Mouse (Mus musculus) MEL (cell line): ENCODE data around the gene Lrch3. TPM values are rescaled to one million over a fixed set of nuclear protein-coding genes. Genes with fewer than 3 reads are reported as not detected.

ENCODE experiments used
- DNase-seq: peaks from one replicate; pipeline ENCODE4 v3.0.0; 2011; ENCODE audit warnings: low read depth, low spot score
- H3K27ac ChIP-seq: 2 replicates; pipeline ENCODE4 v1.5.1; 2012; ENCODE audit warnings: low read depth, mild to moderate bottlenecking, control low read depth, low read length, moderate library complexity; ENCODE audit not compliant: control insufficient read depth
- H3K27me3 ChIP-seq, 2 experiments: fragments of 150-350 bp in 1 of 2; sonication (generic) in 1 of 2; 2 replicates each; pipeline ENCODE4 v1.6.1; 2012; ENCODE audit warnings: low read length in 2 of 2, mild to moderate bottlenecking in 2 of 2, improper control_type of control experiment in 1 of 2, moderate library complexity in 1 of 2; ENCODE audit not compliant: insufficient read depth in 2 of 2, control insufficient read depth in 1 of 2
- H3K36me3 ChIP-seq, 2 experiments: 2 replicates each; pipeline ENCODE4 v1.6.1; 2012 to 2014; ENCODE audit warnings: low read length in 2 of 2, improper control_type of control experiment in 1 of 2, inconsistent platforms in 1 of 2, mild to moderate bottlenecking in 1 of 2; ENCODE audit not compliant: insufficient read depth in 2 of 2, control insufficient read depth in 1 of 2
- H3K4me1 ChIP-seq, 2 experiments: fragments of 150-350 bp in 1 of 2; sonication (generic) in 1 of 2; 2 replicates each; pipeline ENCODE4 v1.6.1; 2012; ENCODE audit warnings: low read length in 2 of 2, improper control_type of control experiment in 1 of 2, mild to moderate bottlenecking in 1 of 2; ENCODE audit not compliant: insufficient read depth in 2 of 2, control insufficient read depth in 1 of 2
- H3K4me3 ChIP-seq, 2 experiments: fragments of 150-350 bp in 1 of 2; sonication (generic) in 1 of 2; 2 replicates each; pipeline ENCODE4 v1.5.1; 2012; ENCODE audit warnings: low read depth in 2 of 2, low read length in 2 of 2, mild to moderate bottlenecking in 2 of 2, moderate library complexity in 2 of 2, control low read depth in 1 of 2, improper control_type of control experiment in 1 of 2; ENCODE audit not compliant: control insufficient read depth in 1 of 2, insufficient read depth in 1 of 2
- H3K79me2 ChIP-seq: 2 replicates; pipeline ENCODE4 v1.6.1; 2012; ENCODE audit warnings: mild to moderate bottlenecking, low read length, moderate library complexity; ENCODE audit not compliant: control insufficient read depth, poor library complexity, insufficient read depth
- H3K9ac ChIP-seq: 2 replicates; pipeline ENCODE4 v1.6.1; 2012; ENCODE audit warnings: low read depth, mild to moderate bottlenecking, control low read depth, low read length, moderate library complexity; ENCODE audit not compliant: control insufficient read depth, poor library complexity, severe bottlenecking
- H3K9me3 ChIP-seq: fragments of 150-350 bp; sonication (generic); replicated peaks from 2 replicates; pipeline ENCODE4 v1.6.1; 2012; ENCODE audit warnings: mild to moderate bottlenecking, low read length, improper control_type of control experiment, moderate library complexity; ENCODE audit not compliant: insufficient read depth
- BHLHE40 ChIP-seq: IDR thresholded peaks from 2 replicates; pipeline ENCODE4 v1.6.1; 2012; ENCODE audit warnings: low read depth, mild to moderate bottlenecking, inconsistent platforms, low read length, improper control_type of control experiment, borderline replicate concordance
- CHD2 ChIP-seq: IDR thresholded peaks from 2 replicates; pipeline ENCODE4 v1.6.1; 2011; ENCODE audit warnings: low read length, improper control_type of control experiment
- CTCF ChIP-seq, 3 experiments: IDR thresholded peaks in 2 of 3; conservative IDR thresholded peaks in 1 of 3; 2 replicates each; pipeline ENCODE4 v1.5.1; 2011 to 2012; ENCODE audit warnings: low read length in 3 of 3, low read depth in 2 of 3, mild to moderate bottlenecking in 2 of 3, improper control_type of control experiment in 1 of 3, inconsistent platforms in 1 of 3, mixed read lengths in 1 of 3, moderate library complexity in 1 of 3; ENCODE audit not compliant: control insufficient read depth in 1 of 3, insufficient read depth in 1 of 3, poor library complexity in 1 of 3, severe bottlenecking in 1 of 3
- E2F4 ChIP-seq: IDR thresholded peaks from 2 replicates; pipeline ENCODE4 v1.6.1; 2011; ENCODE audit warnings: low read depth, low read length, improper control_type of control experiment, borderline replicate concordance
- ELF1 ChIP-seq: IDR thresholded peaks from 2 replicates; pipeline ENCODE4 v1.6.1; 2014; ENCODE audit warnings: low read depth, mild to moderate bottlenecking, inconsistent platforms, low read length, improper control_type of control experiment, moderate library complexity
- EP300 ChIP-seq, 2 experiments: IDR thresholded peaks; 2 replicates each; pipeline ENCODE4 v1.6.1; 2011; ENCODE audit warnings: improper control_type of control experiment in 2 of 2, low read length in 2 of 2, low read depth in 1 of 2, mild to moderate bottlenecking in 1 of 2
- ETS1 ChIP-seq: IDR thresholded peaks from 2 replicates; pipeline ENCODE4 v1.6.1; 2012; ENCODE audit warnings: low read depth, mild to moderate bottlenecking, inconsistent platforms, low read length, improper control_type of control experiment, moderate library complexity
- GABPA ChIP-seq: IDR thresholded peaks from 2 replicates; pipeline ENCODE4 v1.6.1; 2012; ENCODE audit warnings: low read depth, mild to moderate bottlenecking, inconsistent platforms, low read length, improper control_type of control experiment, moderate library complexity
- GATA1 ChIP-seq: IDR thresholded peaks from 2 replicates; pipeline ENCODE4 v1.6.1; 2011; ENCODE audit warnings: low read depth, low read length, improper control_type of control experiment
- HCFC1 ChIP-seq: IDR thresholded peaks from 2 replicates; pipeline ENCODE4 v1.6.1; 2012; ENCODE audit warnings: low read depth, mild to moderate bottlenecking, inconsistent platforms, low read length, improper control_type of control experiment, moderate library complexity
- JUND ChIP-seq: IDR thresholded peaks from 2 replicates; pipeline ENCODE4 v1.6.1; 2011; ENCODE audit warnings: low read depth, mild to moderate bottlenecking, improper control_type of control experiment, low read length
- KAT2A ChIP-seq: conservative IDR thresholded peaks from 2 replicates; pipeline ENCODE4 v1.6.1; 2012; ENCODE audit warnings: low read depth, low read length, improper control_type of control experiment, inconsistent platforms
- MAFK ChIP-seq: IDR thresholded peaks from 2 replicates; pipeline ENCODE4 v1.6.1; 2011; ENCODE audit warnings: low read depth, mild to moderate bottlenecking, low read length, improper control_type of control experiment, borderline replicate concordance
- MAX ChIP-seq: IDR thresholded peaks from 2 replicates; pipeline ENCODE4 v1.6.1; 2011; ENCODE audit warnings: low read length, improper control_type of control experiment
- MAZ ChIP-seq: IDR thresholded peaks from 2 replicates; pipeline ENCODE4 v1.6.1; 2012; ENCODE audit warnings: low read depth, mild to moderate bottlenecking, inconsistent platforms, low read length, improper control_type of control experiment
- MEF2A ChIP-seq: IDR thresholded peaks from 2 replicates; pipeline ENCODE4 v1.6.1; 2014; ENCODE audit warnings: low read depth, mild to moderate bottlenecking, inconsistent platforms, low read length, improper control_type of control experiment; ENCODE audit not compliant: poor library complexity, insufficient replicate concordance, severe bottlenecking; ENCODE audit errors: extremely low read depth
- MXI1 ChIP-seq: IDR thresholded peaks from 2 replicates; pipeline ENCODE4 v1.6.1; 2011; ENCODE audit warnings: mild to moderate bottlenecking, low read depth, low read length, improper control_type of control experiment
- MYB ChIP-seq: IDR thresholded peaks from 2 replicates; pipeline ENCODE4 v1.6.1; 2011; ENCODE audit warnings: mild to moderate bottlenecking, low read depth, low read length, improper control_type of control experiment
- MYC ChIP-seq: IDR thresholded peaks from 2 replicates; pipeline ENCODE4 v1.6.1; 2011; ENCODE audit warnings: low read depth, mild to moderate bottlenecking, low read length, improper control_type of control experiment, moderate library complexity
- NELFE ChIP-seq: IDR thresholded peaks from 2 replicates; pipeline ENCODE4 v1.6.1; 2011; ENCODE audit warnings: low read depth, low read length, improper control_type of control experiment
- NRF1 ChIP-seq: IDR thresholded peaks from 2 replicates; pipeline ENCODE4 v1.6.1; 2014; ENCODE audit warnings: low read depth, mild to moderate bottlenecking, inconsistent platforms, low read length, improper control_type of control experiment, moderate library complexity; ENCODE audit not compliant: poor library complexity, insufficient read depth, severe bottlenecking
- POLR2A ChIP-seq, 2 experiments: IDR thresholded peaks; 2 replicates each; pipeline ENCODE4 v1.6.1; 2011 to 2012; ENCODE audit warnings: low read length in 2 of 2, mild to moderate bottlenecking in 2 of 2, control low read depth in 1 of 2, improper control_type of control experiment in 1 of 2, low read depth in 1 of 2, moderate library complexity in 1 of 2; ENCODE audit not compliant: control insufficient read depth in 1 of 2, insufficient read depth in 1 of 2, poor library complexity in 1 of 2
- POLR2AphosphoS2 ChIP-seq: IDR thresholded peaks from 2 replicates; pipeline ENCODE4 v1.6.1; 2011; ENCODE audit warnings: low read length, improper control_type of control experiment
- POLR2AphosphoS5 ChIP-seq: IDR thresholded peaks from 2 replicates; pipeline ENCODE4 v1.6.1; 2012; ENCODE audit warnings: low read depth, borderline replicate concordance, mild to moderate bottlenecking, inconsistent platforms, low read length, moderate library complexity, mixed read lengths
- RAD21 ChIP-seq: IDR thresholded peaks from 2 replicates; pipeline ENCODE4 v1.6.1; 2011; ENCODE audit warnings: mild to moderate bottlenecking, low read depth, low read length, improper control_type of control experiment
- RCOR1 ChIP-seq: IDR thresholded peaks from 2 replicates; pipeline ENCODE4 v1.6.1; 2012; ENCODE audit warnings: low read depth, mild to moderate bottlenecking, inconsistent platforms, low read length, improper control_type of control experiment
- SIN3A ChIP-seq: IDR thresholded peaks from 2 replicates; pipeline ENCODE4 v1.6.1; 2012; ENCODE audit warnings: low read length, improper control_type of control experiment, inconsistent platforms
- SMC3 ChIP-seq: IDR thresholded peaks from 2 replicates; pipeline ENCODE4 v1.6.1; 2011; ENCODE audit warnings: low read depth, low read length, improper control_type of control experiment
- TAL1 ChIP-seq: IDR thresholded peaks from 2 replicates; pipeline ENCODE4 v1.6.1; 2012; ENCODE audit warnings: mild to moderate bottlenecking, inconsistent platforms, low read length, moderate library complexity, mixed read lengths
- TBP ChIP-seq: IDR thresholded peaks from 2 replicates; pipeline ENCODE4 v1.8.0; 2011; ENCODE audit warnings: low read depth, low read length, improper control_type of control experiment
- TCF12 ChIP-seq: IDR thresholded peaks from 2 replicates; pipeline ENCODE4 v1.6.1; 2014; ENCODE audit warnings: low read depth, mild to moderate bottlenecking, inconsistent platforms, low read length, improper control_type of control experiment, moderate library complexity
- USF1 ChIP-seq: IDR thresholded peaks from 2 replicates; pipeline ENCODE4 v1.6.1; 2014; ENCODE audit warnings: low read depth, mild to moderate bottlenecking, inconsistent platforms, low read length, improper control_type of control experiment, moderate library complexity
- ZC3H11A ChIP-seq: IDR thresholded peaks from 2 replicates; pipeline ENCODE4 v1.6.1; 2012; ENCODE audit warnings: low read depth, mild to moderate bottlenecking, inconsistent platforms, low read length, improper control_type of control experiment
- ZKSCAN1 ChIP-seq: IDR thresholded peaks from 2 replicates; pipeline ENCODE4 v1.6.1; 2012; ENCODE audit warnings: low read depth, mild to moderate bottlenecking, inconsistent platforms, low read length, improper control_type of control experiment, moderate library complexity
- ZMIZ1 ChIP-seq: IDR thresholded peaks from 2 replicates; pipeline ENCODE4 v1.6.1; 2012; ENCODE audit warnings: low read depth, mild to moderate bottlenecking, inconsistent platforms, low read length, improper control_type of control experiment, moderate library complexity
- ZNF384 ChIP-seq: IDR thresholded peaks from 2 replicates; pipeline ENCODE4 v1.6.1; 2012; ENCODE audit warnings: low read depth, mild to moderate bottlenecking, inconsistent platforms, low read length, improper control_type of control experiment
- polyA plus RNA-seq, 2 experiments: library from polyadenylated mRNA; stranded (reverse) in 1 of 2; unstranded in 1 of 2; fragments of >175 nt in 1 of 2; fragments of >200 nt in 1 of 2; gene quantifications; 2 replicates each; pipeline versions ENCODE4 v1.2.1 to v1.2.4; 2012; ENCODE audit warnings: low replicate concordance in 2 of 2, low read depth in 1 of 2; ENCODE audit not compliant: insufficient read length in 2 of 2, insufficient read depth in 1 of 2, missing spikeins in 1 of 2
- total RNA-seq: library from RNA; depleted of rRNA; stranded (reverse); fragments of 300-350 nt; gene quantifications from 2 replicates; pipeline ENCODE4 v1.2.3, GENCODE M21; 2012

Gene Lrch3
- total and polyA plus RNA-seq, 3 experiments = 8.6 to 17.0 TPM; not detected in 1

GRCm38 (mm10) chr16:32877343-32878156 is 36.4 kb upstream of the Lrch3 start, which contains the start of the genes Fyttd1 and Rubcn:
Gene Fyttd1, plus strand, starts transcription at chr16:32877500.
Gene Rubcn, minus strand, starts transcription at chr16:32877766.
- H3K9ac ChIP-seq = peak within 1 kb of the TSS; percentile 90
- H3K79me2 ChIP-seq = peaks cover 22% of the 10 kb centered on the region
- peaks cover 0 to 7% of the 10 kb centered on the region in 2 experiments; a peak in 3 of 4 replicates for H3K4me1 ChIP-seq
- H3K27ac ChIP-seq = no peak within 1 kb of the TSS
- no peaks in the 10 kb centered on the region for H3K9me3 ChIP-seq
- H3K27me3 ChIP-seq = no peaks in the 10 kb centered on the region
- peak; percentile 96 for DNase-seq
- H3K4me3 ChIP-seq = peak within 1 kb of the TSS; percentile 78 to 81
- peaks cover 0 to 8% of the 10 kb centered on the region in 2 experiments; a peak in 2 of 4 replicates for H3K36me3 ChIP-seq
- TF ChIP-seq RCOR1 = no peak
- peak; percentile 79 to 84 for TF ChIP-seq POLR2A (IDR thresholded peaks at IDR 0.05; ENCODE audit: control insufficient read depth in 1 of 2, insufficient read depth in 1 of 2, low read depth in 1 of 2, low read length in 2 of 2, poor library complexity in 1 of 2)
- no peak for TF ChIP-seq MYB
- TF ChIP-seq ETS1 = peak; percentile 27; the same call in 1 of the 2 replicates
- no peak for TF ChIP-seq TAL1
- no peak for TF ChIP-seq GATA1
- TF ChIP-seq ZMIZ1 = peak; percentile 62; the same call in 1 of the 2 replicates
- no peak for TF ChIP-seq TBP
- peak; percentile 86 for TF ChIP-seq HCFC1
- TF ChIP-seq NELFE = peak; percentile 91
- peak; percentile 97 for TF ChIP-seq MAZ
- TF ChIP-seq ZC3H11A = no peak
- TF ChIP-seq JUND = no peak
- TF ChIP-seq MAX = peak; percentile 67
- TF ChIP-seq CTCF (IDR thresholded peaks at IDR 0.05 in 2 of 3, conservative IDR thresholded peaks at IDR 0.05 in 1 of 3; ENCODE audit: control insufficient read depth in 1 of 3, insufficient read depth in 1 of 3, low read depth in 2 of 3, low read length in 3 of 3, poor library complexity in 1 of 3, severe bottlenecking in 1 of 3) = peak in 2 of 3 experiments; percentile 59 to 61; a peak in 4 of 6 replicates
- TF ChIP-seq USF1 = no peak
- TF ChIP-seq RAD21 = no peak
- 0 out of 2 replicates have a peak, but pooled peaks have one; percentile 48 for TF ChIP-seq ELF1
- TF ChIP-seq KAT2A = no peak; the same call in 1 of the 2 replicates
- peak; percentile 88 for TF ChIP-seq NRF1
- TF ChIP-seq POLR2AphosphoS2 = peak; percentile 72; the same call in 1 of the 2 replicates
- TF ChIP-seq TCF12 = peak; percentile 69
- TF ChIP-seq SIN3A = peak; percentile 65
- TF ChIP-seq MAFK = no peak
- TF ChIP-seq MXI1 = peak; percentile 63; the same call in 1 of the 2 replicates
- TF ChIP-seq E2F4 = no peak
- TF ChIP-seq SMC3 = no peak; the same call in 1 of the 2 replicates
- no peak for TF ChIP-seq GABPA
- no peak for TF ChIP-seq ZKSCAN1
- TF ChIP-seq EP300 (IDR thresholded peaks at IDR 0.05; ENCODE audit: low read depth in 1 of 2, low read length in 2 of 2) = peak in 1 of 2 experiments; percentile 48; a peak in 2 of 4 replicates
- TF ChIP-seq CHD2 = no peak
- no peak for TF ChIP-seq POLR2AphosphoS5
- TF ChIP-seq BHLHE40 = no peak
- no peak for TF ChIP-seq MEF2A
- TF ChIP-seq MYC = no peak
- 0 out of 2 replicates have a peak, but pooled peaks have one; percentile 28 for TF ChIP-seq ZNF384
